Mouse (Mus musculus): Measurements from ENCODE around the gene Atp5g2. TPM values are rescaled to one million over a fixed set of nuclear protein-coding genes. Genes with fewer than 3 reads are reported as not detected.
"Not testable (repeated sequence)": the region's sequence is repeated elsewhere in the genome, so short reads cannot be mapped to it uniquely, and the experiment has no call there.

Gene Atp5g2
- total RNA-seq, 1 experiment from 2014 or later, result 13.8 TPM

- DNase-seq, result no peak
Observed at GRCm38 (mm10) chr15:102669571-102669970, 2.6 kb downstream of the Atp5g2 start.

GRCm38 (mm10) chr15:102665494-102665893, 6.7 kb downstream of the Atp5g2 start:
- peak; percentile 55 for DNase-seq

GRCm38 (mm10) chr15:102663825-102664224, 8.3 kb downstream of the Atp5g2 start:
- DNase-seq, result no peak

- DNase-seq, result not testable (repeated sequence)
Observed at GRCm38 (mm10) chr15:102662601-102663000, 9.6 kb downstream of the Atp5g2 start.

DNA sequence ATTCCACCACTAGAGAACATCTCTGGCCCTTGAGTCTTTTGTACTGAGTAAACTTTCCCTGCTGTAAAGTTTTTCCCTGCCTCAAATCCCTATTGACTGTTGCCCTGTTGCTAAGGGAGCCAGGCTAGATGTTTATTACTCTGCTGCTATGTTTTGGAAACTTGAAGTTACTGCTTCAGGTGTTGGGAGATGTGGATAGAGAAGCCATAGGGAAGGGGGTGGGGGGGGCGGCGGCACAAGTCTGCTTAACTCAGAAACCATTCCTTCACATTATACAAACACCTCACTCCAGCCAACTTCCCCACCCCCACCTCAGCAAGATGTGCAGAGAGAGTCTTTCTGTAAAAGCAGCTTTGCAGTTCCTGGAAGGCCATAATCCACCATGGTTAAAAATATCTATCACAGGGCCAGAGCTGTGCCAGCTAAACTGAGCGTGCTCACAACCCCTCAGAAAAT, 14.2 kb downstream of the Atp5g2 start:
- DNase-seq, result no peak

DNA sequence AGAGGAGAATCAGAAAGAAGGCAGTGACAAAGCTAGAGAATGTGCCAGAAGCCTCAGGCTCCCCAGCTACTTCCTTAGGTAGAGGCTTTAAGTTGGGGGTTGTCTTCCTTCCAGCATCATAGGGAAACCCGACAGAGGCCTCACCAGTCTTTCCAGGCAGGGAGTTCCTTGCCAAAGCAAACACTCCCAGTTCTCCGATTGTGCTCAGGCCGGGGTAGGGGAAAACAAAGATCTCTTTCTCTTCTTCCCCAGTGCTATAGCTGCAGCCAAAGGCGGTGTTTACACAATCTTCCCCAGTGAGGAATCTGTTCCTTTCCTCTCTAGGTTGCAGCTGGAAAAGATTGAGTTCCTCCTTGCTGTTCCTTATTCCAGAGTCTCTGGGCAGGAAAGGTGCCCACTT, 15.5 kb downstream of the Atp5g2 start:
- no peak for DNase-seq

- not testable (repeated sequence) for DNase-seq
Observed at GRCm38 (mm10) chr15:102651928-102652660, 20.1 kb downstream of the Atp5g2 start.

GRCm38 (mm10) chr15:102651107-102651506, 21.0 kb downstream of the Atp5g2 start:
- no peak for DNase-seq

DNA sequence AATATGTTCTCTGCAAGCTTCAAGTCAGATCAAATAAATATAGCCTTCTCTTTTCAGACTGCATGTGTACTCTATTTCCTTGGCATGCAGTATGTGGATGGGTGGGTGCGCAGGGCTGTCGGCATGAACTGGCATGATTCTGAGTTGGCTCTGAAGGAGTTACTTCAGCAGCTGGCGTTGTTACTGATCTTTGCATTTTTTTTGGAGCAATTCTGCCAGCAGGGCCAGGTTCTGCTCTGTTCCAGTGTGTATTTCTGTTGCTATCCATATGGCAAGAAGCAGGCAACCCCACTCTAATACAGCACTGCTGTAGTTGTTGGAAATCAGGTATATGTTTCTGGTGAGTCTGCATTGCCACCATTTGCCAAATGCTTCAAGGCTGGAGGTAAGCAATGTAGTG, 36.3 kb downstream of the Atp5g2 start:
- no peak for DNase-seq

DNA sequence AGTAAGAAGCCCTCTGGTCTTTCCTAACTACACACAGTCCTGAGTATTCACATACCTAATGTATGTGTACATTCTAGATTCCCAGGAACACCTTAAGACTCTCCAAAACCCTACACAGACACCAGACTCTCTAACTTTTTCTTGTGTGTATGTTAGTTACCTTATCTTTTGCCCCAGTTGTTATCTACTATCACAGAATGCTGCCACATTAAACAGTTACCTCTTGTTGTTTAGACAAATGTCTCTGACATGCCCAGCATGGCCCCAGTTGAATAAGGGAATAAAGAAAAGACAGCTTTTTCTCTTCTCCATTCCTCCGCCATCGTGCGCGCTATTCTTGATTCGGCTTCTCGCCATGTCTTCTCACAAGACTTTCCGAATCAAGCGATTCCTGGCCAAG, 37.5 kb downstream of the Atp5g2 start:
- DNase-seq, result no peak

DNA sequence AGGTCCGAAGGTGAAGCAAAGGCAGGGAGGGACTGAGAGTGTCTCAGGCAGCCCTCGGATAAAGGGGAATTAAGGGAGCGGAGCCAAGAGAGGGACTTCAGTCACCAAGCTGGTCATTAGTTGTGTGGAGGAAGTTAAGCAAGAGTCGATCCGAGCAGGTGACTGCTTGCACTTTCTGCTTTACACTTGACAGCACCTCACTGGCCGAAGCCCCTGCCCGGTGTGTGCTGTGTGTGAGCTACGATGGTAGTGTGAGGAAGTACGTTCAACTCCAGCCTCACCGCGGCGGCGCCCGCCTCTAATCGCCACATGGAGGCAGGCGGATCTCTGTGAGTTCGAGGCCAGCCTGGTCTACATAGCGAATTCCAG, 46.5 kb downstream of the Atp5g2 start:
- peak; percentile 36 for DNase-seq

DNA sequence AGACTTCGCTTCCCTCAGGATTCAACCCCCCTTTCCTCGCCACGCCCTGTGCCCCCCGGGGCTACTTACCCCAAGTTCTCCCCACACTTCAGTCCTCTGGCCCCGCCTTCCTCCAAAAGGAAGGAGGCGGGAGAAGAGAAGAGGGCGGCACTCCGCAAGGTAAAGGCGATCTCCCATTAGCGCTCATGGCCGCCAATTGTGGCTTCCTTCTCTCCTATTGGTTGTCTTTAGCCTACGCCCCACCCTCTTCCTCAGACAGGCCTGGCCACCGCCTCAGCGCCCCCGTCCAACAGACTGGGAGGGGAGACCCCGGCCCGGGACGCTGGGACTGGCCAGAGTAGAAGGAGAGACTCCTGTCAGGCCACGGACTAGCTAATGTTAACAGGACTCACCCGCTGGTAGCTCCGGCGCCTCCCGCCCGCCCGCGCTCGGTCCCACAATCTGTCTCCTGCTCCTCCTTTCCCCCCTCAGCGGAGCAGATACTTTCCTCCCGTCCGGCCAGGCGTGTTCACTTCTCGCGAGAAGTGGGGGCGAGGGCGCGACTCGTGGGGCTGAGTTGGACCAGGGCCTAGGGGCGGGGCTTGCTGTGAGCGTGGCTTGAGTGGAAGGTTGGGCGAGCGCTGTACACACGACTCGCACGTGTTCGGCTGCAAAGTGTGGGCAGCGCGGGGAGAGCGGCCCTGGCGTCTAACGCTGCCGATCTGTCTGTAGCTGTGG, 47.0 kb downstream of the Atp5g2 start, which contains the start of the genes Gm28047 and Atf7:
Gm28047 (minus strand) TSS at position 98 of the 717 bp plus-strand sequence.
Atf7 (minus strand) TSS at position 495 of the 717 bp plus-strand sequence.
- peak; percentile 100 for DNase-seq

- DNase-seq, result peak; percentile 7
Observed at GRCm38 (mm10) chr15:102624291-102624969, 47.7 kb downstream of the Atp5g2 start.

DNA sequence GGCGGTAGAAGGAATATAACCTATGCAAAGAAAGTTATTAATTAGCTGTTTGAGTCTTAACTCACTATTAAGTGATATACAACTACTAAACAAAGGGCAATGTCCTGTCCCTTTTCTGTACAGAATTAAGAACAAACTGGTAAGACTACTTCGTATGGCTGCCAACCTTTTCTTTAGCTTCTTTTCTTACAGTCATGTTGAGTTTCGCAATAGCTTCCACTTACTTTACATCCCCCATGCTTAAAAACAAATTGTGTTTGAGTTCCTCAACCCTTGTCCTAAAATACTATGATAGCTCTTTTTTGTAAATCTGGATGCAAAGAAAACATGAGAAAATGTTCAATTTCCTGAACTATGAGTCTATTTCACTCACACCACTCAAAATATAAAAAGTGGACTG, 49.0 kb downstream of the Atp5g2 start:
- DNase-seq, result no peak

DNA sequence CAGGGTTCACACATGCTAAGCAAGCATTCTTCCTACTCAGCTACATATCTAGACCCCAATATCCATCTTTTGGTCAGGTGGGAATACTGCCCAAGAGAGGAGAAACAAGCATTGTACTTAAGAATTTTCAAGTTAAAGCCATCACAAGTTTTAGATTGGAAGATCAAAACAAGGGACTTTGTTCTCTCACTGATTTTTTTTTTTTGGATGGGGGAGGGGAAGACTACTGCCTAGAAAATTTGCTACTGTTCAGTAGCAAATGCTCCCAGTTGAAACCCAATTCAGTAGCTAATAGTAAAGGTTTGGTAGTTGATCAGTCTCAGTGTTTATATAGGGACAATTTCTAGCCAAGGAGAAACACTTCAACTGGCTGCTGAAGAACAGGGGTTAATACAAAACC, 49.6 kb downstream of the Atp5g2 start:
- no peak for DNase-seq

GRCm38 (mm10) chr15:102620765-102621164, 51.4 kb downstream of the Atp5g2 start:
- no peak for DNase-seq

GRCm38 (mm10) chr15:102619486-102619885, 52.7 kb downstream of the Atp5g2 start:
- DNase-seq, result no peak

DNA sequence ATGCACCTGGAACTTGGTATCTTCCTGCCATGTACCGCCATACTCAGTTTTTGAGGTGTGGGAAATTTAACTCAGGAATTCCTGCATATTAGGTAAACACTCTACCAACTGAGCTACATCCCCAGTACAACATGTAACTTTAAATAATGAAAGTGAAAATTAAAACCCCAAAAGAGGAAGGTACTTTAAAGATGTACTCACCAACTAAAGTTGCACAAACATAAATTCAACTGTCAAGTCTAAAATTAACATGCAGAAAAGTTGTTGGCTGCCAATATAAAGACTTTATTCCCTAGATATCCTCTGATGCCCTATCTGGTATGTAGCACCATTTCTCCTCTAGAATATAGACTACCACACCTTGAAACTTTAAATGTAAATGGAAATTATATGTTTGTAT, 54.5 kb downstream of the Atp5g2 start:
- DNase-seq, result no peak

DNA sequence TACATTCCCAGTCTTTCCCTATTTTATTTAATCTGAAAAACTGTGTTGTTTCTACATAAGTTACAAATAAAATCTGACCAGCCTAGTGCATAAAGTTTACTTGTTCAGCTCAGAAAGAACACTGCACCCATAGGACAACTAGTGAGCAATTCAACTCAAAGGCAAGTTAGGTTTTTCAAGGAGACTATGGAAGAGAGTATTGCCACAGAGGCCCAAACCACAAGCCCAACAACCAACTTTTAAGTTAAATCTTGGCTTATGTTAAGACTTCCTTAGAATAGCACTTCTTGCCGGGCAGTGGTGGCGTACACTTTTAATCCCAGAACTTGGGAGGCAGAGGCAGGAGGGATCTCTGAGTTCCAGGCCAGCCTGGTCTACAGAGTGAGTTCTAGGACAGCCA, 56.0 kb downstream of the Atp5g2 start:
- no peak for DNase-seq

- no peak for DNase-seq
Observed at GRCm38 (mm10) chr15:102614224-102614623, 57.9 kb downstream of the Atp5g2 start.

GRCm38 (mm10) chr15:102612966-102613365, 59.2 kb downstream of the Atp5g2 start:
- no peak for DNase-seq
